Mouse (Mus musculus): Measurements from ENCODE around the gene AC141477.1. TPM values are rescaled to one million over a fixed set of nuclear protein-coding genes. Genes with fewer than 3 reads are reported as not detected.
A peak's percentile ranks its signal among the peaks of the same experiment; 100 is the strongest.

The AC141477.1 gene
- not detected for total RNA-seq (2022)

DNA sequence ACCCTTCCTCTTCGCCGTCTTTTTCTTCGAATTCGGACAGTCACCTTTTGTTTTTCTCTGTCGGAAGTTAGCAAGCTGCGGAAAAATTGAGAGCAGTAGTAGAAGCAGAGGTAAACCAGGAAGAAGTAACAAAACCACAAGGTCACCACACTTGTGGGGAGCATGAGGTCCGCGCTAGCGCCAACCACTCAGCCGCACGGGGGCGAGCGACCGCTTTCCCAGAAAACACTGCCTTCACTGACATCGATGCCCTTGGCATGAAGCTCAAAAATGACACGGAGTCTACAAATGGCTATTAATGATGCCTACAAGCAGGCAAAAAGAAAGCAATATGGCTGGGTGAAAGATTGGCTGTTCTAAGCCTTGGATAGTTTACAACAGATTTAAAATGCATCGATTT lies at the start of gene AC141477.1:
Gene AC141477.1, minus strand, starts transcription at position 164 of the 400 bp plus-strand sequence.
- no peak for DNase-seq (ENCODE audit: low spot score in 2 of 2)

- DNase-seq (ENCODE audit: low spot score in 2 of 2): no peak
Observed at GRCm38 (mm10) chr10:76489205-76489604, 49.0 kb upstream of the AC141477.1 start.

DNA sequence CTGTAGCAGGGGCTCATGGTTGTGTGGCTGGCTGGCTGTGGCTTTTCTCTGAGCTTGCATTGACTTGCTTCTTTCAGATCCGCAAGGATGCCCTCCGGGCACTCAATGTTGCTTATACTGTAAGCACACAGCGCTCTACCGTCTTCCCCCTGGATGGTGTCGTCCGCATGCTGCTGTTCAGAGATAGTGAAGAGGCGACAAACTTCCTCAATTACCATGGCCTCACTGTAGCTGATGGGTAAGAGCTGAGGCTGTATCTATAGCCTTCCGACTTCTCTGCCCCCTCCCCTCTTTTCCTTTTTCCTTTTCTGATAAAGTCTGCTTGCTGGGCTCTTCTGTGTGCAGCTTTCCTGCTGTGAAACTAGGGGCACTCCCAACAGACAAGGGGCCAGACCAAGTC lies 48.0 kb upstream of the AC141477.1 start:
- no peak for DNase-seq (ENCODE audit: low spot score in 2 of 2)

- DNase-seq (ENCODE audit: low spot score in 2 of 2): no peak
Observed at GRCm38 (mm10) chr10:76486302-76486701, 46.1 kb upstream of the AC141477.1 start.

GRCm38 (mm10) chr10:76481480-76481879 lies 41.2 kb upstream of the AC141477.1 start:
- no peak for DNase-seq (ENCODE audit: low spot score in 2 of 2)

- no peak for DNase-seq (ENCODE audit: low spot score in 2 of 2)
Observed at GRCm38 (mm10) chr10:76480851-76481250, 40.6 kb upstream of the AC141477.1 start.

- DNase-seq (ENCODE audit: low spot score in 2 of 2): no peak
Observed at GRCm38 (mm10) chr10:76473759-76474158, 33.5 kb upstream of the AC141477.1 start.

GRCm38 (mm10) chr10:76468203-76469162 lies 28.2 kb upstream of the AC141477.1 start, which contains the start of the genes Mcm3ap and Ybey:
TSS of gene Mcm3ap (plus strand) at chr10:76468927.
TSS of gene Ybey (minus strand) at chr10:76469114.
- DNase-seq (ENCODE audit: low spot score in 2 of 2): peak; percentile 75 to 84

GRCm38 (mm10) chr10:76462721-76463120 lies 22.5 kb upstream of the AC141477.1 start:
- no peak for DNase-seq (ENCODE audit: low spot score in 2 of 2)

GRCm38 (mm10) chr10:76462312-76462711 lies 22.1 kb upstream of the AC141477.1 start:
- DNase-seq (ENCODE audit: low spot score in 2 of 2): no peak

DNA sequence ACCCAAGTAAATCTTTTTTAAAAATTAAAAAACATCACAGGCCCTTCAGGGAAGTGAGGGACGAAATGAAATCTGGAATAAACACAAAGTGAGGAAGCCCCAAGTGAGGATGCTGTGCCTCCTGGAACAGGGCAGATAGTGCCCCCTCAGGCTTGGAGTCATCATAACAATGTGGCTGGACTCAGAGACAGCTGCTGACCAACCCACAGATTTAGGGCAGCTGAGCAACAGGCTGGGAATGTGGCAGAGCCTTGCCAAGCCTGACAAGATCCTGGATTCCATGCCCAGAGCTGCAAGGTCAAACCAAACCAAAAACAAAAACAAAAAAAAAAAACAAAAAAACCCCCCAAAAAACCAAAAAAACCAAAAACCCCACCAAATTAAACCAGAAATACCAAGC lies 21.0 kb upstream of the AC141477.1 start:
- DNase-seq (ENCODE audit: low spot score in 2 of 2): no peak

DNA sequence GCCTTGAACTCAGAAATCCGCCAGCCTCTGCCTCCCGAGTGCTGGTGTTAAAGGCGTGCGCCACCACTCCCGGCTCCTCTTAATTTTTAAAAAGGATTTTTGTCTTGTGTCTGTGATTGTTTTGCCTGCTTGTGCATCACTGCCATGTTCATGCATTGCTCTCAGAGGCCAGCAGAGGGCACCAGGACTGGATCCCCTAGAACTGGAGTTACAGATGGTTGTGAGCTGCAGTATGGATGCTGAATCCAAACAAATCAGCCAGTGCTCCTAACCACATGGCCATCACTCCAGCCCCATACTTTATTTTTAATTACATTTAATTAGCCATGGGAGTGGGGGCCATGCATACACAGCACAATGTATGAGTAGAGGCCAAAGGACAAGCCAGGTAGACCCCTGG lies 15.0 kb upstream of the AC141477.1 start:
- no peak for DNase-seq (ENCODE audit: low spot score in 2 of 2)

GRCm38 (mm10) chr10:76448851-76449250 lies 8.6 kb upstream of the AC141477.1 start, which contains the start of gene 2610028H24Rik:
TSS of gene 2610028H24Rik (plus strand) at chr10:76449081.
- no peak for DNase-seq (ENCODE audit: low spot score in 2 of 2)

DNA sequence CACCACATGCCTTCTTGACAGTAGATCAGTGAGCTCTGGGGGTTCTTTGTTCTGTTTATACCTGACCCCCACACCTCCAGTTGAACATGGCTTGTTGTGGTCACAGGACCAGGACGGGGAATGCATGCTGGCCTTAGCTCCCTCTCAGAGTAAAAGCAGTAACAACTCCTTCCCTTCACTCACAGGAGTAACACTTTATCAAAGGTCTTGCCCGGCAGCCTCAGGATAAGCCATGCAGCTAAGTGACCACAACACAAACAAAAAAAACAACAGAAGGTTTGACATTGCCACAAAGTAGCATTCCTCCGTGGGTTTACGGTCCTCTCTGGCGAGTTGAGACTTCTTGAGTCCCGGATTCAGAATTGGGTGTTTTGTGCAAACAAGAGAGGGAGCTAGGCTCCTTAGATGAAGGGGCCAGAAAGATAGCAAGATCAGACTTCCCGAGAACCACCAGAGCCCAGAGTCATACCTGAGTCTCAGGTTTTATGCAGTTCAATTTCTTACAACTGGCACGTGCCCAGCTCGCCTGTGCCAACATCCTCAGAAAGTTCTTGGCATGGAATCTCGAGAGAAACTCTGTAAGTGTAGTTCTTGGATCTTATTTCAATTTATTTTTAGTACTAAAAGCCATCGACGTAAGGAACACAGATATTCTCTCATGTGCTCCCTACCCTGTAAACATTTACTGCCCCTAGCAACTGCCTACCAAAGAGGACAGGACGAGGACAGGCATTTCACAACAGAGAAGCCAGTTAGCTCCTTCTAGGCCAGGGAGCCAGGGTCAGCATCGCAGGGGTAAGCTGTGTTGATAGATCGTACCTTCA lies 7.4 kb upstream of the AC141477.1 start:
- peak; percentile 46 to 55 for DNase-seq (ENCODE audit: low spot score in 2 of 2)

DNA sequence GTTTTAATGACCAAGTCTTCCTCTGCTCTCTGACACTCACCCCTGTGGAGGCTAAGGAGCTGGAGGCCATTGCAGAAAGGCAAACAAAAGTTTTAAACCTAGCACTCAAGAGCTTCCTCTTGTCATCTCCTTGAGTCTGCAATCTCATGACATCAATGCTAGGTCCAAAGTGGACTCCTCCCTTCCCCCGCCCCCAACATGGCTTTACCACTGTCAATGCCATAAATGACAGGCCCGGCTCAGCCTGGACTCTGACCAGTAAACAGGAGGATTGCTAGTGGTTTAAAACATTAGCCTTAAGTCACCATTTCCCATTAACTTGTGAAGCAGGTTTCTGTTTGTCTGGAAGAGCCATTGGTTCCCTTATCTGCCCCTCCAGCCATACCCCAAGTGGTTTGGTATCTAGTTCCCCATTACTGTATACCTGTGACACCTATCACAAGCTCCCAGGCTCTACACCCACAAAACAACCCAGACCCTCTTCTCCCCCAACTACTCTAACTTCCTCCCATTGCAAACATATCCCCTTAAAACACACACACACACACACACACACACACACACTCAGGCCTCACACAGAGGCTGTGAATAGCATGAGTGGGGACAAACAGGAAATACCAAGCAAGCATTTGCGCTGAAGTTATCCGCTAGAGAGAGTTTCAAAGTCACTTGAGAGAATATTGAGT lies 5.9 kb upstream of the AC141477.1 start:
- DNase-seq (ENCODE audit: low spot score in 2 of 2): no peak

GRCm38 (mm10) chr10:76442178-76443088 lies 2.2 kb upstream of the AC141477.1 start, which contains the start of gene Pcnt:
TSS of gene Pcnt (minus strand) at chr10:76442786.
- peak; percentile 95 to 98 for DNase-seq (ENCODE audit: low spot score in 2 of 2)

DNA sequence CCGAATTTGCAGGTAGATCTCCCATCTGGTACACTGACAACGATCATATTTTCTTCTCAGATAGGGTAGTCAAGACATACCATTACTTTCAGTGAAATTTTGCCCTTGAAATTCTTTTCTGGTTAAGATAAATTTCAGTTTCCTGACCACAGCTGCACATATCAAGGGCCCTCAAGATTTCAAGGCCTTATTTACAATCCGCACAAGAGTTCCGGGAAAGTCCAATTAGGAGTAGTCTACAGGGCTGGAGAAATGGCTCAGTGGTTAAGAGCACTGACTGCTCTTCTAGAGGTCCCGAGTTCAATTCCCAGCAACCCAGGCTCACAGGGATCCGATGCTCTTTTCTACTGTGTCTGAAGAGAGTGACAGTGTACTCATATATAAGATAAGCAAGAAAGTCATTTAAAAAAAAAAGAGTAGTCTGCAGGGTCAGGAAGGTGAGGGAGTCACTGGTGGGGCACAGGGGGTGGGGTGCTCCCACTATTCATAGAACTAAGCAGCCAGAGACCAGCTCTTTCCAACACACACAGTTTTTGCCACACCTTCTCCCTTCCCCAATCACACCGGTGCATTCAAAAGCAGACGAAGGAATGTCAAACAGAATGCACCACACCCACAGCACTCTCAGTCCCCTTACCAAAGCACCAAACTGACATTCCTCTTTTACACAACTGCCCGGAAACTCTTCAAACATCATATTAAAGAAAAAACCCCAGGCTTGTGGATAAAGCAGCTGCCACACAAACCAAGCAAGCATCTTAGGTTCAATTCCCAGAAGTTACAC lies 945 bp downstream of the AC141477.1 start:
- no peak for DNase-seq (ENCODE audit: low spot score in 2 of 2)

DNA sequence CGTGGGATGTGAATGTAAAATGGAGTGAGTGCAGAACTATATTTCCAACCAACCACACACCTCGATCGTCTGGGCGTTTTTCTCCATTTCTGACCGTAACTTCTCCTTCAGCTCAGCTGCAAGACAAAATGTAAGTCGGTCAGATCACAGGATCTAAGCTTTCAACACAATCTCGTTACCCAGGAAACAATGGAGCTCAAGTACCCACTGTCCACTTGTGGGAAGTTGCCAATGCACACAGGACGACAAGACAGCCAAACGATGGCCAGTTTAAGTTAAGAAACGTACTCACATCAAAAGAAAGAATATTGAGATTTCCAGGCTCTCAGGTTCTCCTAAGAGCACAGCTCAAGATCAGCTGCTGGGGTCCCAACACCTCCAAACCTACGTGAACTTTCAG lies 6.3 kb downstream of the AC141477.1 start:
- DNase-seq (ENCODE audit: low spot score in 2 of 2): no peak

GRCm38 (mm10) chr10:76425674-76426073 lies 14.6 kb downstream of the AC141477.1 start:
- no peak for DNase-seq (ENCODE audit: low spot score in 2 of 2)

All from gastrocnemius, adult 8-10 months (tissue).